ENCODE assay signal across 22 mouse cellular contexts in genomic region chr8:54518756-54519460, GRCm38 (mm10). TPM values are rescaled to one million over a fixed set of nuclear protein-coding genes. Genes with fewer than 3 reads are reported as not detected.
DNase-seq lines count a peak whose midpoint lies in the region; ATAC-seq and TF ChIP-seq lines count a peak whose summit lies in the region.
"Had no signal": no experiment of that assay in that cellular context is flagged by ENCODE, and none has a peak within 500 bp of the region (broad histone marks: within the 10 kb centered on the region; RNA-seq: fewer than 3 reads in every experiment).

No protein-coding gene starts in this region.

- 0 out of 2 replicates have a peak, but pooled peaks cover 10% of the 10 kb centered on the region for H3K4me1 ChIP-seq in liver, postnatal 0 days (ENCODE audit: insufficient read depth)
- H3K4me1 ChIP-seq: forebrain, embryonic 13.5 days had no signal

- H3K4me2 ChIP-seq in liver, postnatal 0 days (ENCODE audit: low read depth, low read length): no peak overlapping the region
- H3K4me2 ChIP-seq: forebrain, embryonic 13.5 days; hindbrain, embryonic 14.5 days had no signal

- no peak for TF ChIP-seq EP300 in liver, postnatal 0 days (IDR thresholded peaks at IDR 0.05; ENCODE audit: low read depth)

- H3K9me3 ChIP-seq in liver, postnatal 0 days (ENCODE audit: low read length): no peaks in the 10 kb centered on the region
- H3K9me3 ChIP-seq: forebrain, embryonic 13.5 days; megakaryocyte, embryonic 14.5 days had no signal

- no peaks in the 10 kb centered on the region for H3K27me3 ChIP-seq in liver, postnatal 0 days (ENCODE audit: insufficient read depth, low read length)
- H3K27me3 ChIP-seq: forebrain, embryonic 13.5 days; megakaryocyte, embryonic 14.5 days had no signal

- H3K27ac ChIP-seq in liver, postnatal 0 days (ENCODE audit: low read depth): no peak overlapping the region
- H3K27ac ChIP-seq: forebrain, embryonic 13.5 days; heart, adult 2 months; hindbrain, embryonic 14.5 days; liver, embryonic 14.5 days had no signal

- 68% methylated on average over 10 of the region's 10 CpGs for WGBS in liver, postnatal 0 days (ENCODE audit: insufficient replicate concordance)

- peaks cover 24% of the 10 kb centered on the region for H3K36me3 ChIP-seq in liver, postnatal 0 days (replicated peaks; ENCODE audit: insufficient read depth, low read length)

- no peak for DNase-seq in liver, postnatal 0 days
- DNase-seq in liver: no peak
- DNase-seq in kidney, adult 11 months: peak; percentile 83
- peak; percentile 87 for DNase-seq in kidney, adult 9 months
- peak; percentile 79 to 87 for DNase-seq in kidney, postnatal 25 days
- DNase-seq in cerebellum, adult 9-11 months: no peak
- DNase-seq in thymus, postnatal 25 days: no peak
- no peak for DNase-seq in adrenal gland, postnatal 36 days
- DNase-seq: adrenal gland, postnatal 14 days; cerebellum, adult 11-12 months; cerebellum, postnatal 25 days; gastrocnemius, postnatal 14 days; heart, adult 2 months; heart, postnatal 36 days; right cerebral cortex, adult 18-20 months; thymus, postnatal 14 days had no signal

- TF ChIP-seq CTCF in liver, postnatal 0 days (IDR thresholded peaks at IDR 0.05; ENCODE audit: low read depth): no peak

- no peak overlapping the region for H3K9ac ChIP-seq in liver, postnatal 0 days (replicated peaks)
- H3K9ac ChIP-seq: forebrain, embryonic 13.5 days; hindbrain, embryonic 14.5 days; liver, embryonic 14.5 days had no signal

- no peak overlapping the region for H3K4me3 ChIP-seq in liver, postnatal 0 days (ENCODE audit: low read depth, low read length)
- H3K4me3 ChIP-seq: forebrain, embryonic 13.5 days; heart, adult 2 months; megakaryocyte, embryonic 14.5 days had no signal

- peak; percentile 35; the same call in 1 of the 2 replicates for ATAC-seq in liver, postnatal 0 days
- ATAC-seq: activated CD4-positive, CD25-positive, alpha-beta regulatory T cell, adult 4 months; forebrain, embryonic 13.5 days had no signal

RNA-seq across cellular contexts. Expression of gene Asb5, which starts 10.5 kb away (rescaled TPM):
- 1.1 and 2.3 TPM in 2 replicates for polyA plus RNA-seq in liver, postnatal 0 days (2015; fragmentation: Nextera tagmentation; extraction: Ambion mirVana)
- total RNA-seq in adrenal gland, postnatal 36 days (2021): under 1 TPM in 1 of 2 experiments, not detected in 1; 0.69 TPM
- total RNA-seq: adrenal gland, postnatal 14 days; monocyte, adult 5-6 weeks had no signal
- polyA plus RNA-seq: activated CD4-positive, CD25-positive, alpha-beta regulatory T cell, adult 4 months had no signal

RNA-seq across cellular contexts. Expression of gene Spcs3, which starts 10.9 kb away (rescaled TPM):
- polyA plus RNA-seq in liver, postnatal 0 days (2015; fragmentation: Nextera tagmentation; extraction: Ambion mirVana): 36.0 and 41.5 TPM in 2 replicates
- total RNA-seq in adrenal gland, postnatal 36 days (2021): 10 to 100 TPM; 42.4 to 63.3 TPM

Comparison
In these comparisons a context has a peak if more than half of its experiments do, and no peak if none do; other contexts are left out.
1. DNase-seq: peak in kidney, adult 11 months (single experiment), kidney, adult 9 months (single experiment) and kidney, postnatal 25 days (2 of 2); none in liver, postnatal 0 days (single experiment), liver (single experiment), cerebellum, adult 9-11 months (single experiment), thymus, postnatal 25 days (single experiment) and adrenal gland, postnatal 36 days (0 of 2).